Mouse (Mus musculus) olfactory bulb, adult 2 months (tissue): Measurements from ENCODE around the gene Dnajc6.

Experiments
- CTCF ChIP-seq: fragments of 200-500 bp; IDR thresholded peaks from 2 replicates; pipeline ENCODE4 v1.5.1; 2012; ENCODE audit warnings: low read depth, mild to moderate bottlenecking, low read length, moderate library complexity; ENCODE audit not compliant: insufficient read depth
- POLR2A ChIP-seq: fragments of 200-500 bp; IDR thresholded peaks from 2 replicates; pipeline ENCODE4 v1.6.1; 2012; ENCODE audit warnings: mild to moderate bottlenecking, low read depth, low read length, moderate library complexity; ENCODE audit not compliant: insufficient read depth

GRCm38 (mm10) chr4:101603635-101604034, 107.2 kb downstream of the Dnajc6 start:
- no peak for TF ChIP-seq POLR2A
- no peak for TF ChIP-seq CTCF
